Mouse (Mus musculus) heart, postnatal 36 days (tissue): ENCODE results near the gene Lgals3. TPM values are rescaled to one million over a fixed set of nuclear protein-coding genes. Genes with fewer than 3 reads are reported as not detected.

Source experiments
- DNase-seq, 2 experiments: peaks; one replicate each; pipeline ENCODE4 v3.0.0; 2021 to 2022
- intact Hi-C: fragments of 180-260 bp; cut with DNase I; formaldehyde crosslinking; loops from one replicate; pipeline ENCODE4 v1.15.1; 2025
- total RNA-seq, 2 experiments: library from RNA; stranded (reverse); gene quantifications; 2 replicates each; pipeline ENCODE4 v1.2.3; 2021

Lgals3 gene
- total RNA-seq, 2 experiments from 2014 or later: 3.8 to 5.0 TPM

DNA sequence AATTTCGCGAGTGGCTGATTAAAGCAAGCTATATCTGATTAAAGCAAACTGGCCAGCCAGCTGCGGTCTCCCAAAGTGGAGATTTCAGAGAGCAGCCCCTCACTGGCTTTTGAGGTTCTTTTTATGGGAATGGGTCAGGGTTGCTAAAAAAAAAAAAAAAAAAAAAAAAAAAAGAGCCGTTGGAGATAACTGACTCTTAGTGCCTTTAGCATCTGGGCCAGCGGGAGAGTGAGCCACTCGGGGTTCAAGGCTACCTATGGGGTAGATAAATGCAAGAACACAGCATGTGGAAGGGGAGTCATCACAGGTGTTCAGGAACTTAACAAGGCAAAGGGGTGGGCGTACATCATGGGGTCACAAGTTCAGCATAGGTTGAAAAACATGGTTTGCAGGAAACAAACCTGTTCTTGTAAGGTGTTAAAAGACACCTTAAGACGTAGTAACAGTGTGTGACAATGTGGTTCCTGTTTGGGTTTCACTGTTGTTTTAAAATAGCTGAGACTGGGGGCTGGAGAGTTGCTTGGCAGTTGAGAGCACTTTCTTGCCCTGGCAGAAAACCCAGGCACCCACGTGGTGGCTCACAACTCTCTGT, 51.6 kb downstream of the Lgals3 start:
- DNase-seq: no peak
- intact Hi-C loops: no loop called here

GRCm38 (mm10) chr14:47419723-47420276, 52.2 kb downstream of the Lgals3 start:
- no peak for DNase-seq
- intact Hi-C loops: no loop called here

GRCm38 (mm10) chr14:47421606-47422005, 54.1 kb downstream of the Lgals3 start:
- no peak for DNase-seq
- intact Hi-C loops: no loop called here

DNA sequence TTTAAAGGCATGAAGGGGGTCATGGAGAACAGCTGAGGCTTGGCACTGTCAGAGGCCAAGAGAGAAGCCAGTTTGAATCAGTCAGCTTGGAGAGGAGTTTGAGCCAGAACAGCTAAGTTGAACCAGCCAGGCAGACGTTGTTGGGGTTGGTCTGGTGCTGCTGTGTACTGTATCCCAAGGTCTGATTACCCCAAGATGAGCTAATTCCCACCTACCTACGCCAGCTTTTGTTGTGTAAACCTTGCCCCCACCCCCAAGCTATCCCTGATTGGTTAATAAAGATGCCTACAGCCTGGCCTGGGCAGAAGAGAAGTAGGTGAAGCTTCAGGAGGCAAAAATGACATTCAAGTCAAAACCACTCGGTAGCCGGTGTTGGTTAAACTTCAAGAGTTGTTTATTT, 54.9 kb downstream of the Lgals3 start:
- DNase-seq: no peak
- intact Hi-C loops: no loop called here

DNA sequence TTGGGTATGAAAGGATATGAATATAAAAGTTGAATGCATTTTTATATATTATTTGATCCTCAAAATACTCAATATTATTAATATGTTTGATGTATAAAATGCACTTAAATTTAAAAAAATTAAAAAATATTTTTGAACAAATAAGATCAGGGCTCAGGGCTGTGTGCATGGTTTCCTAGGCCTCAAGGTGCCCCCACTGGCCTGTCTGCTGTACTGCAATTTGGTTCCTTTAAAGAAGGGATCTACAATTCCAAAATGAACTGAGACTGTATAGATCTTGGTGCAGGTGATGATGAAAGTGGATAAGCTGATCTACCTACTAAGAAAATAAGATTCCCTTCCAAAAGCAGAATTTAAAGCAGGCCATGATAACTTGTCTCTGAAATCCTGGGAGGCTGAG, 65.4 kb downstream of the Lgals3 start:
- DNase-seq: no peak
- intact Hi-C loops: no loop called here

Other genes starting within 250 kb of the Lgals3 start
- gene Gch1, start 178.3 kb upstream of the Lgals3 start, total RNA-seq: 1 to 10 TPM; 5.4 to 5.9 TPM
- 1 to 10 TPM in 1 of 2 experiments, under 1 TPM in 1; 1.00 to 1.0 TPM for gene Wdhd1, start 90.9 kb upstream of the Lgals3 start, total RNA-seq
- gene Socs4, start 90.8 kb upstream of the Lgals3 start, total RNA-seq: 10 to 100 TPM; 13.9 to 14.3 TPM
- gene Mapk1ip1l, start 69.5 kb upstream of the Lgals3 start, total RNA-seq: 10 to 100 TPM; 28.1 to 28.2 TPM
- under 1 TPM; 0.86 to 0.87 TPM for gene Dlgap5, start 50.7 kb downstream of the Lgals3 start, total RNA-seq
- 10 to 100 TPM; 11.4 to 14.0 TPM for gene Fbxo34, start 82.7 kb downstream of the Lgals3 start, total RNA-seq
- 10 to 100 TPM; 10.8 to 10.9 TPM for gene Atg14, start 202.9 kb downstream of the Lgals3 start, total RNA-seq